In the genomic region with DNA sequence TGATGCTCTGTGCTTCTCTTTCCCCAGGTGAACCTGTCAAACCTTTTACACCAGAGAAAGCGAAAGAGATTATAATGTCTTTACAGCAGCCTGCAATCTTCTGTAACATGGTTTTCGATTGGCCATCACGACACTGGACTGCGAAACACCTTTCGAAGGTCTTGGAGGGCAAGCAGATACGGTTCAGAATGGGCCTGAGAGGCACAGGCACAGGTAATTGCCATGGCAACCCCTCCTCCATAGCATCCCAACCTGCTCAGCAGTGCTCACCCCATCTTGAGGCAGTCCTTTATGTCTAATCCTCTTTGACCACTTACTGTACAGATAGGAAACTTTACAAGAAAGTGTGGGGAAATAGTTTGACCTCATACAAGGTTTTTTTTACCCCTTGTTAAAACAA, we compare ENCODE assay signal across 28 mouse cellular contexts. TPM values are rescaled to one million over a fixed set of nuclear protein-coding genes. Genes with fewer than 3 reads are reported as not detected.
A peak's percentile ranks its signal among the peaks of the same experiment; 100 is the strongest.
DNase-seq lines count a peak whose midpoint lies in the region; ATAC-seq lines count a peak whose summit lies in the region.
"Had no signal": no experiment of that assay in that cellular context is flagged by ENCODE, and none has a peak within 500 bp of the region (broad histone marks: within the 10 kb centered on the region; RNA-seq: fewer than 3 reads in every experiment).

No protein-coding gene starts in this region.

- no peak overlapping the region for H3K4me3 ChIP-seq in heart, embryonic 10.5 days
- H3K4me3 ChIP-seq in neural tube, embryonic 12.5 days: no peak overlapping the region
- H3K4me3 ChIP-seq in neural tube, embryonic 15.5 days (replicated peaks): no peak overlapping the region
- H3K4me3 ChIP-seq in midbrain, embryonic 13.5 days (replicated peaks): no peak overlapping the region
- no peak overlapping the region for H3K4me3 ChIP-seq in neural tube, embryonic 14.5 days (ENCODE audit: low read depth, low read length)
- H3K4me3 ChIP-seq: embryonic facial prominence, embryonic 12.5 days; forebrain, embryonic 13.5 days; heart, adult 2 months; heart, embryonic 15.5 days; kidney, embryonic 15.5 days; liver, embryonic 13.5 days had no signal

- peak; percentile 68 for ATAC-seq in neural tube, embryonic 12.5 days (ENCODE audit: low FRiP score, low read depth)
- ATAC-seq in neural tube, embryonic 15.5 days (ENCODE audit: low FRiP score): no peak; the same call in 1 of the 2 replicates
- ATAC-seq in midbrain, embryonic 13.5 days: peak; percentile 74; the same call in 1 of the 2 replicates
- ATAC-seq in neural tube, embryonic 14.5 days (ENCODE audit: low read depth): peak; percentile 63; the same call in 1 of the 2 replicates
- no peak for ATAC-seq in frontal cortex, adult (ENCODE audit: low TSS enrichment)

- H3K4me1 ChIP-seq in heart, embryonic 10.5 days: peaks cover 36% of the 10 kb centered on the region
- H3K4me1 ChIP-seq in neural tube, embryonic 12.5 days: 0 out of 2 replicates have a peak, but pooled peaks cover 10% of the 10 kb centered on the region
- H3K4me1 ChIP-seq in neural tube, embryonic 15.5 days: no peaks in the 10 kb centered on the region; the same call in 1 of the 2 replicates
- H3K4me1 ChIP-seq in midbrain, embryonic 13.5 days (replicated peaks): peaks cover 10% of the 10 kb centered on the region
- H3K4me1 ChIP-seq in neural tube, embryonic 14.5 days (ENCODE audit: control insufficient read depth, insufficient read depth, low read length): peaks cover 7% of the 10 kb centered on the region; the same call in 1 of the 2 replicates
- H3K4me1 ChIP-seq: embryonic facial prominence, embryonic 12.5 days had no signal

- peaks cover 21% of the 10 kb centered on the region; the same call in 1 of the 2 replicates for H3K36me3 ChIP-seq in heart, embryonic 10.5 days
- H3K36me3 ChIP-seq in neural tube, embryonic 12.5 days: peaks cover 3% of the 10 kb centered on the region; the same call in 1 of the 2 replicates
- H3K36me3 ChIP-seq in neural tube, embryonic 15.5 days: peaks cover 8% of the 10 kb centered on the region
- peaks cover 15% of the 10 kb centered on the region for H3K36me3 ChIP-seq in midbrain, embryonic 13.5 days
- peaks cover 6% of the 10 kb centered on the region; the same call in 1 of the 2 replicates for H3K36me3 ChIP-seq in neural tube, embryonic 14.5 days (ENCODE audit: control insufficient read depth, insufficient read depth, low read length)
- H3K36me3 ChIP-seq: heart, embryonic 15.5 days had no signal

- peak; percentile 33 for DNase-seq in heart, embryonic 10.5 days (ENCODE audit: low spot score)
- no peak for DNase-seq in heart, adult 8-10 months (ENCODE audit: low spot score)
- DNase-seq in ovary, adult 18-20 months (ENCODE audit: low spot score): no peak
- DNase-seq: adrenal gland, adult 2 months; cerebellum, adult 2 months; cerebellum, postnatal 25 days; gastrocnemius, postnatal 14 days; heart, adult 2 months; heart, postnatal 4 days; kidney, adult 11 months; kidney, postnatal 36 days; layer of hippocampus, postnatal 36 days; liver, embryonic 13.5 days; lung, adult 2 months; lung, postnatal 14 days; right cerebral cortex, postnatal 25 days; spleen, adult 18-20 months had no signal

- WGBS in heart, embryonic 10.5 days: 92% methylated on average over 6 of the region's 6 CpGs
- WGBS in neural tube, embryonic 12.5 days: 83% methylated on average over 6 of the region's 6 CpGs
- 71% methylated on average over 6 of the region's 6 CpGs for WGBS in neural tube, embryonic 15.5 days
- WGBS in midbrain, embryonic 13.5 days: 80% methylated on average over 6 of the region's 6 CpGs
- WGBS in neural tube, embryonic 14.5 days: 75% methylated on average over 6 of the region's 6 CpGs

- H3K9ac ChIP-seq in neural tube, embryonic 12.5 days: no peak overlapping the region
- H3K9ac ChIP-seq in neural tube, embryonic 15.5 days (replicated peaks): no peak overlapping the region
- no peak overlapping the region for H3K9ac ChIP-seq in midbrain, embryonic 13.5 days (replicated peaks)
- H3K9ac ChIP-seq in neural tube, embryonic 14.5 days (replicated peaks; ENCODE audit: low read depth, low read length): no peak overlapping the region
- H3K9ac ChIP-seq: embryonic facial prominence, embryonic 12.5 days; forebrain, embryonic 13.5 days; heart, embryonic 15.5 days; kidney, embryonic 15.5 days; liver, embryonic 13.5 days had no signal

- H3K27ac ChIP-seq in heart, embryonic 10.5 days: no peak overlapping the region
- no peak overlapping the region for H3K27ac ChIP-seq in neural tube, embryonic 12.5 days
- H3K27ac ChIP-seq in neural tube, embryonic 15.5 days (replicated peaks): no peak overlapping the region
- peak overlapping the region; percentile 20 for H3K27ac ChIP-seq in midbrain, embryonic 13.5 days
- H3K27ac ChIP-seq in neural tube, embryonic 14.5 days (ENCODE audit: low read depth, low read length): no peak overlapping the region; the same call in 1 of the 2 replicates
- H3K27ac ChIP-seq: embryonic facial prominence, embryonic 12.5 days; forebrain, embryonic 13.5 days; heart, adult 2 months; kidney, embryonic 15.5 days; liver, embryonic 13.5 days had no signal

- H3K4me2 ChIP-seq in neural tube, embryonic 12.5 days (replicated peaks): no peak overlapping the region
- H3K4me2 ChIP-seq in neural tube, embryonic 15.5 days: no peak overlapping the region
- no peak overlapping the region for H3K4me2 ChIP-seq in midbrain, embryonic 13.5 days (replicated peaks)
- no peak overlapping the region for H3K4me2 ChIP-seq in neural tube, embryonic 14.5 days (ENCODE audit: low read depth, low read length)
- H3K4me2 ChIP-seq: embryonic facial prominence, embryonic 12.5 days; forebrain, embryonic 13.5 days; heart, embryonic 15.5 days; kidney, embryonic 15.5 days; liver, embryonic 13.5 days had no signal

- H3K27me3 ChIP-seq in heart, embryonic 10.5 days (ENCODE audit: insufficient read depth, poor library complexity, severe bottlenecking): no peaks in the 10 kb centered on the region
- H3K27me3 ChIP-seq in neural tube, embryonic 12.5 days (replicated peaks): no peaks in the 10 kb centered on the region
- no peaks in the 10 kb centered on the region for H3K27me3 ChIP-seq in neural tube, embryonic 15.5 days (replicated peaks)
- no peaks in the 10 kb centered on the region for H3K27me3 ChIP-seq in midbrain, embryonic 13.5 days
- no peaks in the 10 kb centered on the region for H3K27me3 ChIP-seq in neural tube, embryonic 14.5 days (ENCODE audit: control insufficient read depth, insufficient read depth, low read length)
- H3K27me3 ChIP-seq: CH12.LX; embryonic facial prominence, embryonic 12.5 days; forebrain, embryonic 13.5 days; heart, embryonic 15.5 days; kidney, embryonic 15.5 days; liver, embryonic 13.5 days had no signal

- H3K9me3 ChIP-seq in heart, embryonic 10.5 days: no peaks in the 10 kb centered on the region
- no peaks in the 10 kb centered on the region for H3K9me3 ChIP-seq in neural tube, embryonic 12.5 days
- H3K9me3 ChIP-seq in neural tube, embryonic 15.5 days (replicated peaks): no peaks in the 10 kb centered on the region
- no peaks in the 10 kb centered on the region for H3K9me3 ChIP-seq in midbrain, embryonic 13.5 days
- no peaks in the 10 kb centered on the region for H3K9me3 ChIP-seq in neural tube, embryonic 14.5 days (ENCODE audit: control insufficient read depth, low read length)
- H3K9me3 ChIP-seq: embryonic facial prominence, embryonic 12.5 days; forebrain, embryonic 13.5 days; G1E; heart, embryonic 15.5 days; kidney, embryonic 15.5 days; liver, embryonic 13.5 days had no signal

RNA-seq across cellular contexts. Expression of a gene that starts 17.0 kb away (rescaled TPM):
- 16.5 and 21.8 TPM in 2 replicates for polyA plus RNA-seq in heart, embryonic 10.5 days (2016; fragmentation: Nextera tagmentation; extraction: Ambion mirVana)
- 1 to 10 TPM; 2.2 to 3.6 (median 2.6) TPM for total RNA-seq in heart, adult 8-10 months (2022)
- polyA plus RNA-seq in neural tube, embryonic 12.5 days (2016; fragmentation: Nextera tagmentation; extraction: Ambion mirVana): 20.0 and 21.9 TPM in 2 replicates
- polyA plus RNA-seq in neural tube, embryonic 15.5 days (2015; fragmentation: Nextera tagmentation; extraction: Ambion mirVana): 12.1 and 12.7 TPM in 2 replicates
- polyA plus RNA-seq in midbrain, embryonic 13.5 days (2015; fragmentation: Nextera tagmentation; extraction: Ambion mirVana): 19.7 and 21.9 TPM in 2 replicates
- polyA plus RNA-seq in neural tube, embryonic 14.5 days (2014; fragmentation: Nextera tagmentation; extraction: Ambion mirVana): 14.0 and 16.6 TPM in 2 replicates

RNA-seq across cellular contexts. Expression of a gene that starts 18.0 kb away (rescaled TPM):
- polyA plus RNA-seq in heart, embryonic 10.5 days (2016; fragmentation: Nextera tagmentation; extraction: Ambion mirVana): 8.9 and 14.2 TPM in 2 replicates
- total RNA-seq in heart, adult 8-10 months (2022): 10 to 100 TPM; 52.1 to 60.6 (median 55.7) TPM
- polyA plus RNA-seq in neural tube, embryonic 12.5 days (2016; fragmentation: Nextera tagmentation; extraction: Ambion mirVana): 33.4 and 34.9 TPM in 2 replicates
- polyA plus RNA-seq in neural tube, embryonic 15.5 days (2015; fragmentation: Nextera tagmentation; extraction: Ambion mirVana): 26.8 and 29.9 TPM in 2 replicates
- 22.7 and 27.9 TPM in 2 replicates for polyA plus RNA-seq in midbrain, embryonic 13.5 days (2015; fragmentation: Nextera tagmentation; extraction: Ambion mirVana)
- polyA plus RNA-seq in neural tube, embryonic 14.5 days (2014; fragmentation: Nextera tagmentation; extraction: Ambion mirVana): 45.9 and 49.6 TPM in 2 replicates

Comparison
In these comparisons a context has a peak if more than half of its experiments do, and no peak if none do; other contexts are left out.
1. ATAC-seq: peak in neural tube, embryonic 12.5 days (single experiment), midbrain, embryonic 13.5 days (single experiment) and neural tube, embryonic 14.5 days (single experiment); none in neural tube, embryonic 15.5 days (single experiment) and frontal cortex, adult (single experiment).